Mouse (Mus musculus): ENCODE measurements around the gene Wfdc9. TPM values are rescaled to one million over a fixed set of nuclear protein-coding genes. Genes with fewer than 3 reads are reported as not detected.

Gene Wfdc9
- polyA plus RNA-seq (2015; fragmentation: Nextera tagmentation; extraction: Ambion mirVana): not detected in 2 replicates

GRCm38 (mm10) chr2:164656483-164656882 is at the start of gene Wfdc9:
Gene Wfdc9, minus strand, starts transcription at chr2:164656583.
- ATAC-seq (ENCODE audit: insufficient read depth, low FRiP score, low read depth): no peak
- WGBS: 78% methylated on average over 9 of the region's 9 CpGs

GRCm38 (mm10) chr2:164705991-164706390 is 49.6 kb upstream of the Wfdc9 start:
- Histone ChIP-seq H3K9ac (no peak overlapping the region), H3K36me3 (no peaks in the 10 kb centered on the region), H3K4me1 (no peaks in the 10 kb centered on the region), H3K4me2 (no peak overlapping the region), H3K27me3 (replicated peaks) (no peaks in the 10 kb centered on the region), H3K9me3 (no peaks in the 10 kb centered on the region), H3K27ac (no peak overlapping the region), H3K4me3 (replicated peaks) (no peak overlapping the region)
- ATAC-seq (ENCODE audit: insufficient read depth, low FRiP score, low read depth): no peak
- 85% methylated on average over 14 of the region's 14 CpGs for WGBS

More at GRCm38 (mm10) chr2:164656483-164656882, at the start of gene Wfdc9:
- H3K4me2 ChIP-seq: no peak within 1 kb of the TSS
- H3K4me3 ChIP-seq (replicated peaks): no peak within 1 kb of the TSS
- H3K27me3 ChIP-seq (replicated peaks): no peaks in the 10 kb centered on the region
- H3K4me1 ChIP-seq: no peaks in the 10 kb centered on the region
- H3K9me3 ChIP-seq: no peaks in the 10 kb centered on the region
- no peak within 1 kb of the TSS for H3K9ac ChIP-seq
- H3K36me3 ChIP-seq: no peaks in the 10 kb centered on the region
- no peak within 1 kb of the TSS for H3K27ac ChIP-seq

- Histone ChIP-seq H3K4me2 (no peak overlapping the region), H3K4me3 (replicated peaks) (no peak overlapping the region), H3K4me1 (no peaks in the 10 kb centered on the region), H3K36me3 (no peaks in the 10 kb centered on the region), H3K27me3 (replicated peaks) (no peaks in the 10 kb centered on the region), H3K27ac (no peak overlapping the region), H3K9me3 (no peaks in the 10 kb centered on the region), H3K9ac (no peak overlapping the region)
- ATAC-seq (ENCODE audit: insufficient read depth, low FRiP score, low read depth): no peak
- WGBS: 92% methylated on average over 6 of the region's 6 CpGs
These were observed 48.9 kb upstream of the Wfdc9 start for GRCm38 (mm10) chr2:164705328-164705727.

DNA sequence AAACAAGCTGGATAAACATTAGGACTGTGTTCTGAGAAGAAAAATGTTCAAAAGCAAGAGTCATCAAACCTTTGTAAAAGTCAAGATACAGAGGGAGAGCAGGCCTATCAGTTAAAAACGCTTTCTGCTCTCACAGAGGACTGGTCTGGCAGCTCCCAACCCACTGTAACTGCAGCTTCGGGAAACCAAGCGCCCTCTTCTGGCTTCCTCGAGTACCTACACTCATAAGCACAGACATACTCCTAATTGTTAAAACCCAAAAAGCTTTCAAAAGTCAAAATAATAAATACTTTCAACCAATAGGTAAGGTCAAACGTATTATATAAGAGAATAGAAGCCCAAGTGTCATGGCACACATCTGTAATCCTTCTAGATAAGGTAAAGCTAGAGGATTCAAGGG is 47.9 kb upstream of the Wfdc9 start:
- no peaks in the 10 kb centered on the region for H3K27me3 ChIP-seq (replicated peaks)
- no peaks in the 10 kb centered on the region for H3K9me3 ChIP-seq
- 81% methylated on average over 5 of the region's 5 CpGs for WGBS
- no peaks in the 10 kb centered on the region for H3K4me1 ChIP-seq
- H3K36me3 ChIP-seq: no peaks in the 10 kb centered on the region
- no peak overlapping the region for H3K4me3 ChIP-seq (replicated peaks)
- no peak overlapping the region for H3K4me2 ChIP-seq
- no peak overlapping the region for H3K27ac ChIP-seq
- no peak overlapping the region for H3K9ac ChIP-seq
- no peak for ATAC-seq (ENCODE audit: insufficient read depth, low FRiP score, low read depth)

- H3K4me1 ChIP-seq: no peaks in the 10 kb centered on the region
- no peaks in the 10 kb centered on the region for H3K36me3 ChIP-seq
- no peak overlapping the region for H3K27ac ChIP-seq
- no peak overlapping the region for H3K4me2 ChIP-seq
- H3K27me3 ChIP-seq (replicated peaks): no peaks in the 10 kb centered on the region
- ATAC-seq (ENCODE audit: insufficient read depth, low FRiP score, low read depth): no peak
- H3K9ac ChIP-seq: no peak overlapping the region
- no peaks in the 10 kb centered on the region for H3K9me3 ChIP-seq
- 82% methylated on average over 5 of the region's 5 CpGs for WGBS
- H3K4me3 ChIP-seq (replicated peaks): no peak overlapping the region
These were observed 45.4 kb upstream of the Wfdc9 start for GRCm38 (mm10) chr2:164701761-164702160.

GRCm38 (mm10) chr2:164700959-164701358 is 44.6 kb upstream of the Wfdc9 start:
- Histone ChIP-seq H3K4me3 (replicated peaks) (no peak overlapping the region), H3K36me3 (no peaks in the 10 kb centered on the region), H3K4me1 (no peaks in the 10 kb centered on the region), H3K9ac (no peak overlapping the region), H3K27me3 (replicated peaks) (no peaks in the 10 kb centered on the region), H3K4me2 (no peak overlapping the region), H3K9me3 (no peaks in the 10 kb centered on the region), H3K27ac (no peak overlapping the region)
- WGBS: 43% methylated on average over 5 of the region's 5 CpGs
- no peak; the same call in 1 of the 2 replicates for ATAC-seq (ENCODE audit: insufficient read depth, low FRiP score, low read depth)

DNA sequence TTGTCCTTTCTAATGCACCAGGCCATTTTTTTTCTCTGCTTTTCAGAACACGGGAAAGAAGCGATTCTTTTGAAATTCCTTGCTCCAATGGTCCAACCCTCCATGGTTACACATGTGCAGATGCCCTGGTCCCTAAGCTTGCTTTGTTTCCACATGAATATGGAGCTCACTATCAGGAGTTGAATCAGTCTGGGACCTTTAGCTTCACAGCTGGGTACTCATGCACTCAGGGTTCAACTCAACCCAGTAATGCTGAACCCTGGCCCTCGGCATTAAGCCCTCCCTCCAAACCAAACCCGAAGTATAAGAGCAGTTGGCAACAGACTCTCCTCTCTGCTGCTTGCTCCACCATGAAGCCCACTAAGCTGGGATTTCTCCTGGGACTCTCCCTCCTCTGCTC is 41.8 kb upstream of the Wfdc9 start, which contains the start of gene Spint4:
Spint4 (plus strand) TSS at position 301 of the 400 bp plus-strand sequence.
- Histone ChIP-seq H3K27me3 (replicated peaks) (no peaks in the 10 kb centered on the region), H3K36me3 (no peaks in the 10 kb centered on the region), H3K4me1 (no peaks in the 10 kb centered on the region), H3K9me3 (no peaks in the 10 kb centered on the region), H3K4me3 (replicated peaks) (no peak within 1 kb of the TSS), H3K27ac (no peak within 1 kb of the TSS), H3K9ac (no peak within 1 kb of the TSS), H3K4me2 (no peak within 1 kb of the TSS)
- WGBS: 74% methylated on average over 4 of the region's 4 CpGs
- no peak for ATAC-seq (ENCODE audit: insufficient read depth, low FRiP score, low read depth)

DNA sequence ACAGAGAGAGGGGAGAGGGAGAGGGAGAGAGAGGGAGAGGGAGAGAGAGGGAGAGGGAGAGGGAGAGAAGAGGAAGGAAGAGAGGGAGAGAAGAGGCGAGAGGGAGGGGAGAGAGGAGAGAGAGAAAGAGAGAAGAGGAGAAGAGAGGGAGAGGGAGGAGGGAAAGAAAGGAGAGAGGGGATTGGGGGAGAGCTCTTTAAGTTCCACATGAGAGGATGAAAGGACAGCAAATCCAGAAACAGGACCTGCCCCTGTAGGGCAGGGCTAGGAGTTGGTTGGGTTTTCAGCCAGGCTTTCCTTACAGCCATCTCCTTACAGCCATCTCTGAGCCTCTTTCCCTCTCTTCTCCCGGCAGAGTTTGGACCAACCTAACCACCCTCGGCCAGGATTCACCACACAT is 28.4 kb upstream of the Wfdc9 start, which contains the start of gene Wfdc13:
Wfdc13 (plus strand) TSS at position 301 of the 400 bp plus-strand sequence.
- no peak within 1 kb of the TSS for H3K4me2 ChIP-seq
- WGBS: 56% methylated on average over 3 of the region's 3 CpGs
- no peak within 1 kb of the TSS for H3K4me3 ChIP-seq (replicated peaks)
- no peak within 1 kb of the TSS for H3K9ac ChIP-seq
- H3K36me3 ChIP-seq: no peaks in the 10 kb centered on the region
- ATAC-seq (ENCODE audit: insufficient read depth, low FRiP score, low read depth): no peak
- H3K27ac ChIP-seq: no peak within 1 kb of the TSS
- H3K9me3 ChIP-seq: no peaks in the 10 kb centered on the region
- H3K4me1 ChIP-seq: no peaks in the 10 kb centered on the region
- no peaks in the 10 kb centered on the region for H3K27me3 ChIP-seq (replicated peaks)

DNA sequence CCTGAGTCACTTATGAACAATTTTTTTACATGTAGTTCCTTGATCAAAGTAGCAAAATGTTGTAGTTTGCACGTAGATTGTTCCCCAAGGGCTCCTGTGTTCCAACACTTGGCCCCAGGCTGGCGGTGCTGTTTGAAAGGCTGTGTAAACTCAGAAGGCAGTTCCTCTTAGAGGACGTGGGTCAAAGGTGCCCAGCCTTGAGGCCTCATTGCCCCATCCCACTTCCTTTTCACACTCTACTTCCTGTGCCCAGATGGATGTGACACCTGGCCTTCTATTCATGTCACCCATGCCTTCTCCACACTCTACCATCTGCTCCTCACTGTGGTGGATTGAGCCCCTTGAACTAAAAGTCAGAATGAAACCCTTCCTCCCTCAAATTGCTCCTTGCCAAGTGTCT is 23.5 kb upstream of the Wfdc9 start:
- Histone ChIP-seq H3K4me3 (replicated peaks) (no peak overlapping the region), H3K27ac (0 out of 2 replicates have a peak overlapping the region, but pooled peaks have one; percentile 44), H3K36me3 (no peaks in the 10 kb centered on the region), H3K9me3 (no peaks in the 10 kb centered on the region), H3K9ac (no peak overlapping the region), H3K27me3 (replicated peaks) (no peaks in the 10 kb centered on the region), H3K4me1 (peaks cover 10% of the 10 kb centered on the region; the same call in 1 of the 2 replicates), H3K4me2 (no peak overlapping the region)
- 0 out of 2 replicates have a peak, but pooled peaks have one; percentile 19 for ATAC-seq (ENCODE audit: insufficient read depth, low FRiP score, low read depth)
- WGBS: 18% methylated on average over 3 of the region's 3 CpGs

DNA sequence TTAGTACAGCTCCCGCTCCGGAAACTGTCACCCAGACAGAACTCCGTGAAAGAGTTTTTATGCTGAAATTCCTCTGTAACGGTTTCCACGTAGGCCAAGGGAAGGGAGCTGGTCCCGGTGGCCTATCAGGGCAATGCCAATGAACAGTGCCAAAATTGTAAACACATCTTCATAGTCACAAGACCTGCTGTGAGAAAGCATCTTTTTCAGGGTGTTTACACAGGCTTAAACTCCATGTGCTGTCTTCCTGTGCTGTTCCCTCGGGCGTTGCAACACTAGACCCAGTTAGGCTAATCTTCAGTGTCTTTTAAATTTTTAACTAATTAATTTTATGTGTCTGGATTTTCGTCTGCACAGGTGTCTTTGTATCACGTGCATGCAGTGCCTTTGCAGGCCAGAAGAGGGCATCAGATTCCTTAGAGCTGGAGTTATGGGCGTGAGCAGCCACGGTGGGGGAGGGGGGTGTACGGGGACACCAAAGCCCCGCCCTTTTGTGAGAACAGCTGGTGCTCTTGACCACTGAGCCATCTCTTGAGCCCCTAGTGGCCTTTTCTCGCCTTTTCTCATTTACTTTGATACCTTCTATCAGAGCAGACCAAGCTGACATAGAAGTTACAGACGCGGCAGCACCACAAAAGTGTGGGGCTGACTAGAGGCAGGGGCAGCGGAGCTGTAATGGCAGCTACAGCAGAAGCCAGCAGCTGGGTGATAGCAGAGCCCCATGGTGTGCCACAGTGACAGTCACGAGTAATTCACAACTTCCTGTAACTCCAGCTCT is 22.7 kb upstream of the Wfdc9 start:
- Histone ChIP-seq H3K9me3 (no peaks in the 10 kb centered on the region), H3K4me1 (peaks cover 10% of the 10 kb centered on the region; the same call in 1 of the 2 replicates), H3K27ac (peak overlapping the region; percentile 44; the same call in 1 of the 2 replicates), H3K4me2 (peak overlapping the region; percentile 55), H3K4me3 (replicated peaks) (peak overlapping the region; percentile 26), H3K36me3 (no peaks in the 10 kb centered on the region), H3K9ac (no peak overlapping the region), H3K27me3 (replicated peaks) (no peaks in the 10 kb centered on the region)
- peak; percentile 68 for ATAC-seq (ENCODE audit: insufficient read depth, low FRiP score, low read depth)
- 15% methylated on average over 19 of the region's 19 CpGs for WGBS

GRCm38 (mm10) chr2:164676916-164677685 is 20.7 kb upstream of the Wfdc9 start:
- Histone ChIP-seq H3K36me3 (no peaks in the 10 kb centered on the region), H3K4me3 (replicated peaks) (no peak overlapping the region), H3K4me1 (peaks cover 10% of the 10 kb centered on the region; the same call in 1 of the 2 replicates), H3K9me3 (no peaks in the 10 kb centered on the region), H3K9ac (no peak overlapping the region), H3K27me3 (replicated peaks) (no peaks in the 10 kb centered on the region), H3K4me2 (no peak overlapping the region), H3K27ac (no peak overlapping the region)
- WGBS: 69% methylated on average over 16 of the region's 16 CpGs
- ATAC-seq (ENCODE audit: insufficient read depth, low FRiP score, low read depth): no peak

DNA sequence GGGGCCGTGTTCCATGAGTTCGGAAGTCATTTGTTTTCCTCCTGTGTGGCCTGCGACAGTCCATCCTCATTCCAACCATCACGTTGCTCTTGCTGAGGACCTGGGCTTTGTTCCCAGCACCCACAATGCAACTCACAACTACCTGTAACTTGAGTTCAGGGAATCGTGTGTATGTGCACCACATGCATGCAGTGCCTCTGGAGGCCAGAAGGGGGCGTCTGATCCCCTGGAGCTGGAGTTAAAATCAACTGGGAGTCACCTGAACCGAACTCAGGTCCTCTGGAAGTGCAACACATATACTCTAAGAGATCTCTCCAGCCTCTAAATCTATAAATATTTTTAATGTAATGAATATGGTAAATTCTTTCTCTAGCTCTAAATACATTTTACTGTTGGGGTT is 19.7 kb upstream of the Wfdc9 start:
- no peaks in the 10 kb centered on the region for H3K9me3 ChIP-seq
- 80% methylated on average over 7 of the region's 7 CpGs for WGBS
- H3K36me3 ChIP-seq: no peaks in the 10 kb centered on the region

More for the DNA sequence above, 19.7 kb upstream of the Wfdc9 start:
- Histone ChIP-seq H3K4me1 (peaks cover 10% of the 10 kb centered on the region; the same call in 1 of the 2 replicates), H3K9ac (no peak overlapping the region), H3K27ac (no peak overlapping the region), H3K27me3 (replicated peaks) (no peaks in the 10 kb centered on the region), H3K4me2 (no peak overlapping the region), H3K4me3 (replicated peaks) (no peak overlapping the region)
- ATAC-seq (ENCODE audit: insufficient read depth, low FRiP score, low read depth): no peak

Data from stomach, embryonic 15.5 days (tissue).